Mouse (Mus musculus) lung, adult 2 months (tissue): Measurements from ENCODE around the gene Hoxc4.

Experiments used
- CTCF ChIP-seq: fragments of 200-500 bp; IDR thresholded peaks from 2 replicates; pipeline ENCODE4 v1.5.1; 2011; ENCODE audit warnings: mild to moderate bottlenecking, low read length, control low read depth; ENCODE audit not compliant: insufficient read depth
- POLR2A ChIP-seq: fragments of 200-500 bp; IDR thresholded peaks from 2 replicates; pipeline ENCODE4 v1.6.1; 2011; ENCODE audit warnings: low read depth, mild to moderate bottlenecking, control low read depth, low read length, borderline replicate concordance; ENCODE audit errors: extremely low read depth

DNA sequence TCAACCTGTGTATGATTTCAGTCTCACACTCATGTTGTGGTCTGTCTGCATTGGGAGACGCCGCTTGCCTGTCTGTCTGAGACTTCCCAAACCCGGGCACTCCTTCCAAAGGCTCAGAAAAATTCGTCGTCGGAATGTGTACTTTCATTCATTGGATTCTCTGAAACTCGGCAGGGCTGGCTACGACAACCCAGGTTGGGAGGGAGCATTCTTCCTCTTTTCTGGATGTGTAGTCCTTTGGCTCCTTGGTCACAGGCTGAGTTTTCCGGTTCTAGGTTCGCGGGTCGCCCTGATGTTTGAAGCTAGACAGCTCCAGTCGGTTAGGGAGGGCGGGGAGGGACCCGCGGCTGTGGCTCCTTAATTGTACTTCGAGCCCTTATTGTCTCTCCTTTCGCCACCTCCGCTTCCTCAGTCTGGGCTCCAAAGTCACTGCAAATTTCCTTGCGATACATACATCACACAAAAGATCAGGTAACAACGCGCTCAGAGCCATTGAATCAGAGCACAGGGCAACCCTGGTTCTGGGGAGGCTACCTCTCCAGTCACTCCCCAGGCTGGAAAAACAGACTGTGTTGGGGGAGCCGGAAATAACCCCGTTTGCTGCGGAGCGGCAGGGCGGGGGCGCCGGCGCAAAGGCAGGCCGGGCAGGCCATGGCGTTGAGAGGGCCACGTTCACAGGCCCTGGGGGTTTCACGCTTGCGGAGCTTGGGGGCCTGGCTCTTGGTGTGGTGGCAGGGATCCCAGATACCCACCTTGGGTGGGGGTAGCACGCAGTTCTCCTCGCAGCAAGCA, 41.9 kb upstream of the Hoxc4 start:
- TF ChIP-seq CTCF, result no peak
- TF ChIP-seq POLR2A, result no peak
